Mouse (Mus musculus) 3T3-L1 (cell line): ENCODE measurements around the gene Cdk1.
"Not testable (repeated sequence)": the region's sequence is repeated elsewhere in the genome, so short reads cannot be mapped to it uniquely, and the experiment has no call there.

Experiments
- DNase-seq: peaks from one replicate; pipeline ENCODE4 v3.0.0-alpha.2; 2015; ENCODE audit warnings: low read depth, low spot score

The Cdk1 gene

DNA sequence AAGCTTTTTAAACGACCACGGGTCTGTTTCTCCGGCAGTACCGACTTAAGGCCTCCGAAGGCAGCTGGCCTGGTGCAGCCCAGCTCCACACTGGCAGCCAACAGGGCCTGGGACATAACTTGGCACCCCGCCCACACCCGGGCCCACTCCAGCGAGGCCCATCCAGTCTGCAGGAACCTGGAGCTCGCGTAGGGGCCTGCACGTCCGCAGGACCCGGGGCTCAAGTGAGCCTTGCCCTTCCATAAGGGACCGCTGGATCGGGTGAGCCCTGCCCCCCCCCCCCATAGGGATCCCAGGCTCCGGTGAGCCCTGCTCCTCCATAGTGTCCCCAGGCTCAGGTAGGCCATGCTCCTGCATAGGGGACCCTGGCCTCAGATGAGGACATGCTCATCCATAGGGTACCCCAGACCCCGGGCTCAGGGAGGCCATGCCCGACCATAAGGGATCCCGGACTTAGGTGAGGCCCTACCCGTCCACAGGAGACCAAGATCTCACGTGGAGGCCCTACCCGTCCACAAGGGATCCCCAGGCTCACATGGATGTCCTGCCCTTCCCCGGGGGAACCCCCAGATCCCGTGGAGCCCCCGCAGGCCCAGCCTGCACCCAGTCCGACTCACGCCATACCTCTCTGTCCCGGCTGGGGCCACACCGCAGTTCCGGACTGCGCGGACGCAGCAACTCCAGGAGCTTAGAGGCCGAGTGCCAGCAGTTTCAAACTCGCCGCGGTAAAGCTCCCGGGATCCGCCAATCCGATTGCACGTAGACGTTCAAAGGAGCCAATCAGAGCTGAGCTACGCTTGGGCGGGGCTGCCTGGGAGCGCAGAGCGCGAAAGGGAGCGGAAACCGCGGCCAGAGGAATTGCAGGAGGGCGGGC, at the start of gene Cdk1:
TSS of gene Cdk1 (minus strand) at position 727 of the 874 bp plus-strand sequence.
- DNase-seq, result peak; percentile 97

DNA sequence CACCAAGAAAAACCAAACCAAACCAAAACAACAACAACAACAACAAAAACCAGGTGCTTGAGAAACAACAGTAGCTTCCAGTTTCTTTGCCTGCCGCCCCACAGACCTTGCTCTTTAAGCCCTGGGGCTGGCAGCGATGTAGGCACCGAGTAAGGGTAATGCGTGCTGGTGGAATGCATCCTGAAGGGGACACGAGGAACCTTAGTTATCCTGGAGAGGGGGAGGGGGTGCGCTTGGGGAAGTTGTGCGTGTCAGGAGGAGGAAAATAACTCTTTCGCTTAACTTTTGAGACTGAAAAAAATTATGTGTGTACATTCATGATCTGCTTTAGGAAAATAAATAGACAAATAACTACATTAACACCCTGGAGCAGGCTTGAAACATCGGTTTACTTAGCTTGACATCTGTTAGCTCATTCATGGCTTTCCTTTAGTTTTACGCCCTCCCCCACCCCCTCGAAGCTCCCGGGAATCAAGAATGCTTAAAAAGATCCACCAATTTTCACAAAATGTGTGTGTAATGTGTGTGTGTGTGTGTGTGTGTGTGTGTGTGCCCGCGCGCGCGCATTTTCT, 47.2 kb upstream of the Cdk1 start:
- no peak for DNase-seq

DNA sequence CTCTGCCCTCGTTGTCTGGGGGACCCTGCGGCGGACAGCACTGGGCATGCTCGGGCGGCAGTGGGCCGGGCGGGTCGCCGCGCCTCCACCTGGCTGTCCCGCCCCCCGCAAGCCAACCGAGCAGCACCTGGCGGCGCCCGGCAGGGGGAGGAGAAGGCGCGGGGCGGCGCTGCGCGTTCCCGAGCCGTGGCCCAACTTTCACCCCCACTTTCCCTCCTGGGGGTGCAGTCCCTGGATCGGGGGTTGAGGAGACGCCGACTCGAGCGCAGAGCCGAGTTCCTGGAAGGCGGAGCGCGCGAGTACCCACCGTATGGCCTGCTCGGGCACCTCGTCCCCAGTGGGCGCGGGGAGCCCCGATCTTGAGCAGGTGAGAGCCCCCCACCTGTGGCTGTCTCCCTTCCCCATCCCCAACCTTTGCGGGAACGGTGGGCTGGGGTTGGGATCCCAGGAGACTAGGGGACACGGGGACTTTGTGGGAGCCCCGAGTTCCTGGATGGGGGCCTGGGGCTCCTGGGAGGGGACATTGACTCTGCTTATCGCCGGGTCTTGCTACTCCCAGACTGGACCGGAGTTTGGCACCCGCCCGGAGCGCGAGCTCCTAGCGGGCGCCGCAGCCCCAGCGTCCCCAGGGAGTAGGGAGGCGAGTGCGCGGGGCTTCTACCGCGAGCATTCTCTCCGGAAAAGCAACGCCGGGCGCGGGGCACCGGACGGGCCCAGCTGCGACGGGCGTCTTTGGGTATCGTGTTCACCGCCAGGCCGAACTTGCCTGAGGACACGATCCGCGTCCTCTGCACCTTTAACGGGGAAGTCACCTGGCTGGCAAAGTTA, 46.2 kb upstream of the Cdk1 start, which contains the start of gene Ank3:
TSS of gene Ank3 (plus strand) at position 11 of the 828 bp plus-strand sequence.
- DNase-seq, result no peak

DNA sequence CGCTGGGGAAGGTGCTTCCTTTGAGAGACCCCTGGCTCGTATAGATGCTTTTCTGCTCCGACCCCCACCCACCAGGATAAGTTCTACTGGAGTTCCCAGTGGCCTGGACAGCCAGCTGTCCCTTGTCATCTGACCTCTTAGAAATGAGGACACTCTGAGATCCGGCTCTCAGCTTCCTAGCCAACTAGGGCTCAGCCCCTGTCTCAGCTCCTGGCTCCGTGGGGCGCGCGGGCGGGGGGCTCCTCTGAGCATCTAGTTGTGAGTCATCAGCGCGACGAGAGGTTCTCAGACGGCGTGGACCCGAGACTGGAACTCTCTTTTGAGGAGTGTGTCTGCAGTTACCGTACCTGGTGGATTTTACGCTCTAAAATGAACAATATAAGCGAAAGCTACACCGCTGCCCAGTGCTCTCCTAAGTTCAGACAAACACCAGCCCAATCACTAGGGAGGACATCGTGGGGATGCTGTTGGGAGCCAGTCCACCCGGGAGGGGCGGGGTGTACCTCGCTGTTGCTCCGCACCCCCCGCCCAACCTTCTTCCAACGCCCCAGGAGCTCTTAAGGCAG, 45.5 kb upstream of the Cdk1 start:
- no peak for DNase-seq

DNA sequence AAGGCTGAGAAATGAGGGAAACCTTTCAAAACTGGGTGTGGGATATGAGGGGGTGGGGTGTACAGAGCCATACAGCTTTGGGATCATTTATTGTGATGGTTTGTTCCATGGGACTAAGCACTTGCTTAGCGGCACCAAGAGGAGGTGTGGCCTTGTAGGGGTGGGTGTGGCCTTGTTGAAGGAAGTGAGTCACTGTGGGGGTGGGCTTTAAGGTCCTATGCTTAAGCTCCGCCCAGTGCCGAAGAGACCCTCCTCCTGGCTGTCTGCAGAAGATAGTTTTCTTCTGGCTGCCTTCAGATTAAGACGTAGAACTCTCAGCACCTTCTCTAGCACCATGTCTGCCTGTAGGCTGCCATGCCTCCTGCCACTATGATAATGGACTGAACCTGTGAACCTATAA, 36.8 kb upstream of the Cdk1 start:
- DNase-seq, result no peak

DNA sequence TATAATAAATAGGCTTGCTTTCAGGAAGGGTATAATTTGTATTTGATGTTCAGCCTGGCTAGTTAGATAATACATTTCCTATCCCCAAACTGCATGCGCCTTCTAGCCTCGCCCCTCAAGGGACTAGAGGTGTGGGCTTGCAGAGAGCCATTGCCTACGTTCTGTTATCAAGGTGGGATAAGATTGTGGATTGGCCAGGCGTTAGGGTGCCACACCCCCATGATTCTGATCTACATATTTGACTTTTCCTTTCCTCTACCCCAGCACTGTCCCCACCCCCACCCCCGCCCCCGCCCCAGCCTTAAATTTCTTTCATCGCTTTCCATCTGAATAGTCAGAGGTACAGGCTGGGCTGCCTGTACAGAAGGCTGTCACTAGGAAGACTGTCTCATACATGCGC, 34.0 kb upstream of the Cdk1 start:
- DNase-seq, result no peak

DNA sequence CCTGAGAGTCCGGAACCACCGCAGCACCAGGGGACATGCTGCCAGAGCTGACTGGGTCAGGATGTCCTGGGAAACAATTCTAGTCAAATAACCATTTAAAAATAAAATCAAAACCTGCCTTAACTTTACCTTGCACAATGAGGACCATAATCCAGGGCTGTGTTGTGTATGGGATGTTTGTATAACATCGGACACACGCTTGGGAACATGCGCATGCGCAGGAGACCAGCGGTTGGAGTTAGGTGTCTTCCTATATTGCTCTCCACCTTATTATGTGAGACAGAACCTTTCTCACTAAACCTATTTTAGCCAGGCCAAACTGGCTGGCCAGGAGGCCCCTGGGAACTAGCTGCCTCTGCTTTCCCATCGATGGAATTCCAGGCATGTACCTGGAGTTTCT, 32.4 kb upstream of the Cdk1 start:
- no peak for DNase-seq

DNA sequence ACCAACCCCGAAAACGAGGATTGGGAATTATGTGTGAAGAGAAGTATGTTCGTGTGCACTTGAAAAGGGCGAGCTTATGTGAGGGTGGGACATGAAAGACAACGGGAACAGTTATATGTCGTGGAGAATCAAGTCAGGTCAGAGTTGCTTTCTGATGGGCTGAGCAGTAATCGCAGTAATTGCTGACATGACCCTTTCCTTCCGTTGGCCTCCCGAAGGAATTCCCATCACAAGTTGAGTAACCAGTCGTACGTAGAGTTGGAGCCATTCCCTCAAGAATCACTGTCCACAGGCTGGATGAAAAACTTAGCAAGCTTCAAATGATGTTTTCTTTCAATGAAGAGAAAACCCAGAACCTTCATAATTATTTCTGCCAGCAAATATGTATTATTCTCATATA, 31.9 kb upstream of the Cdk1 start:
- no peak for DNase-seq

DNA sequence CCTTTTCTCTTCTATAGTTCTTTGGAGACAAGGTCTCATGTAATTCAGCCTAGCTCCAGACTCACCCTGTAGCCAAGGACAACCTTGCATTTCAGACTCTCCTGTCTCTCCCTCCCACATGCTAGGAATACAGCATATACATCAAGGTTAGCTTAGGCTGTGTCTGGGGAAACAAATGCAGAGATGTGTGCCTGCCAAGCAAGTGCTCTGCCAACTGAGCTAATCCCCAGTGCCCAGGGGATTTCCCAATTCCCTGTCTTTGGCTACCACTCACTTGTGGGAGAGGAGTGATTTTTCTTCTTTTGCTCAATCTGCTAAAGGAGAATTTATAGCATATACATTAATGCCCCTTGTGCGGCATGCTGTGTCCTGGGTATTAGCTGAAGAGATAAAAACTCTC, 30.4 kb upstream of the Cdk1 start:
- DNase-seq, result peak; percentile 14

DNA sequence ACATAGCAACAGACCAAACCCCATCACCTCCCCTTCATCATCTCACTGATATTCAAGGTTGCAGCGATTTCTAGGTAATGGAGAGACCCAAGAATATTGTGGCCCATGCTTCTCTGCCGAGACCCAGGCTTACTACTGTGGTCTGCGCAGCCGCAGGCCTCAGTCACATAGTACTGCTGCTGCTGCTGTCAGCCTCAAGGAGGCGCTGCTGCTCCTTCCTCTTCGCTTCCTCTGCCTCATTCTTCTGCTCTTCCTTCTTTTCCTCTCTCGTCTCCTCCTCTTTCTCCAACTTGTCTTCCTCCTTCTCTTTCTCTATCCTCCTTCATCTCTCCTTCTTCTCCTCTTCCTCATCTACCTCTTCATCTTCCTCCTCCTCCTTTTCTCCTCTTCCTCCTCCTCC, 22.4 kb upstream of the Cdk1 start:
- DNase-seq, result no peak

DNA sequence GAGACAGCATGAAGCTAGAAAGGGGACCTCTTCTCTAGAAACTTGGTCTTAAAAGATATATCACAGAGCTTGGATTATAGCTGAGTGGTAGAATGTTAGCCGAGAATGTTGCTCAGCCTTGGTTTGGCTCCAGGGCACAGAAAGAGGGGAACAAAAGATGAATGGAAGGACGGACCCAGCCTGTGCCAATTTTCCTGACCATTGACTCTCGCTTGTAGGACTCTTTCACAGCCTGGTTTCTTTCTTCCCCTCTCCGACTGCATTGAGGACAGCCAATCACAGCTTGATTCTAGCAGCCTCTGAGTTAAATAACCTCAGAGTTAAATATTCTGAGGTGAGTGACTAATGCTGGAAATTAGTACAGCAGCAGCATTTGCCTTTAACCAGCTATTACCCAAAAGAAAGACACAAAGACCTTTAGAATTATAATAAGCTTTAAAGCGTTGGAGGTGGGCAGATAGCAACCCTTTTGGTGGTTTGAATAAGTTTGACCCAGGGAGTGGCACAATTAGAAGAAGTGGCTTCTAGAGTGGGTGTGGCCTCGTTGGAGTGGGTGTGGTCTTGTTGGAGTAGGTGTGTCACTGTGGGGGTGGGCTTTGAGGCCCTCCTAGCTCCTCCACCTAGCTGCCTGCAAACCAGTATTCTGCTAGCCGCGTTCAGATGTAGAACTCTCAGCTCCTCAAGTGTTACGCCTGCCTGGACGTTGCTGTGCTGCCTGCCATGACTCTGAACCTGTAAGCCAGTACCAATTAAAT, 21.2 kb upstream of the Cdk1 start:
- DNase-seq, result no peak

DNA sequence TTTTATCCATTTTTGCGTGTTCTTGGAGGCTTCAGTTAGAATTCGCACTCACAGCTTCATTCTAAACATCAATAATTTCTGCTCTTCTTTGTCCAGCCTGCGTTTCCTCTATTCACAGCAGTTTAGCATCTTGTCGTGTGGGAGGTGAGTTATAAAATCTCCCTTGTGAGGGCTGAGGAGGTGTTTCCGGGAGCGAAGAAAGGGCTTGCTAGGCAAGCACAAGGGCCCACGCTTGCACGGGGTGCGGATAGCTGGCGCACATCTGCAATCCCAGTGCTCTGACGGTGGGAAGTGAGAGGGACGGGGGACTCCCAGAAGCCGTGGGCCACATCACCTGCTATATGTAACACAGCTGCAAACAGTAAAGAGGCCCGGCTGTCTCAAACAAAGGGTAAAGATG, 19.3 kb upstream of the Cdk1 start:
- DNase-seq, result no peak

DNA sequence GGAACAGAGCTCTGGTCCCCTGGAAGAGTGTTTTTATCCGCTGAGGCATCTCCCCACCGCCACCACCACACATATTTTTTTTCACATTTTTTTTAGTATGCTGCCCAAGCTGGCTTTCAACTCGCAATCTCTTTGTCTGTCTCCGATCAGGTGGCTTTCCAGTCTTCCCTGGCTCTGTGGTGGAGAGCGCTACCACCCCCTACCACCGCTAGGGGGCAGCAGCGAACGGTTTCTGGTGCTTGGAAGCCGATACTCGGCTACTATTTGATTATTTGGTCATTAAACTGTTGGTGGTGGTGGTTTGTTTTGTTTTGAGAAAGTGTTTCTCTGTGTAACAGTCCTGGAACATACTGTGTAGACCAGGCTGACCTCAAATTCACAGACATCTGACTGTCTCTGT, 18.7 kb upstream of the Cdk1 start:
- DNase-seq, result peak; percentile 25

DNA sequence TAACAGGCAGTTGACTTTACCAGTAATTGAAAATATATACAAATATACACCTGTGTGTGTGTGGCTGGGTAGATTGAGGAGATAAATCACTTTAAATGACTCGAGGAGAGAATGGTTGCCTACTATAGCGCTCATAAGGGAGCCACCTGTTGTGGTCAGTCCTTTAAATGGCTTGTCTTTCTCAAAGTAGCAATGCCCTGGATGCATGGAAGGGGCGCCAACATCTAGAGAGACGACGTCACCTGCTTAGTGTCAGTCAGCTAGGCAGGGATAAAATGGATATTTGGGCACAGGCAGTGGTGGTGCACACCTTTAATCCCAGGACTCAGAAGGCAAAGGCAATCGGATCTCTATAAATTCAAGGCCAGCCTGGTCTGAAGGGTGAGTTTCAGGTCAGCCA, 16.6 kb upstream of the Cdk1 start:
- no peak for DNase-seq

DNA sequence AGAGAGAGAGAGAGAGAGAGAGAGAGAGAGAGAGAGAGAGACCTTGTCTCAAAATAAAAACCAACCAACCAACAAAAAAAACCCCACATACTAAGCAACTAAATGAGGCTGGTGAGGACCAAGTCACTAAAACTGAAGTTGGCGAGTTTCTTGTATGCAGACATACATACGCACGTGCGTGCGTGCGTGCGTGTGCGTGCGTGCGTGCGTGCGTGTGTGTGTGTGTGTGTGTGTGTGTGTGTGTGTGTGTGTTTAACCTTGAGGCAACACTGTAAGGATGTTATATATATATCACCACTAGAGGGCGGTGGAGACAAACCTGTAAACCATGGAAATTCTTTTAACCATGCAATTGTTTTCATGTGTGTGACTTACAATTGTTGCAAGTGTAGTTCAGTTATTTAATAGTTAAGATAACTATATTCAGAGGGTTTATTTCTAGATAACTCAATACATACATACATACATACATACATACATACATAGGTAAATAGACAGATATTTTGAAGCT, 14.2 kb upstream of the Cdk1 start:
- peak; percentile 58 for DNase-seq

DNA sequence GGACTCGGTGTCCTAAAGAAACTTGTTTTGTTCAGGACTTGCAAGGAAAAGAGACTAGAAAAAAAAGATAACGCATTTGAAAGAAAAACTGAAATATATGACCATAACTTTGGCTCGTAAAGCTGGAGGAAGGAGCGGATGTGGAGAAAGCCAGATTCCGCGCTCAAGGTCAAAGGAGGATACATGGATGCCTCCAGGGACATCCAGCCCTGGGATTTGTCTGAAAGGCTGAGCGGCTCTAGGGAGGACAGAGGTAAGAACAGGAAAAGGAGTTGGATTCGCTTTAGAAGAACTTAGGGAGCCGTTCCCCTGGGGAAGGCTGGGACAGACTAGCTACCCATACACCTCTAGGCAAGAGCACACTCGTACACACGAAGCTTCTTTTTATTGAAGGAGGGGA, 13.5 kb upstream of the Cdk1 start:
- no peak for DNase-seq

DNA sequence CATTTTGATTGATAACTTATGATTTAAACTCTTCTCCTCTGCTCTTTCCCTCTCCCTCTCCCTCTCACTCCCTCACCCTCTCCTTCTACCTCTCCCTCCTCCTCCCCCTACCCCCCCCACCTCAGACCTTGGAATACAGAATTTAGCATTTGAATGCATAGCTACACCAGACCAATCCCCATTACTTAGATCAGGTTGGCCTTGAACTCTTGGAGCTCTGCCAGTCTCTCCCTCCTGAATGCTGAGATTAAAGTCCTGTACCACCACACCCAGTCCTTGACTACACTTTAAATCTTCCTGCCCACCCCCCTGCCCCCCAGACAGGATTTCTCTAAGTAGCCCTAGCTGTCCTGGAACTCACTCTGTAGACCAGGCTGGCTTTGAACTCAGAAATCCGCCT, 6.9 kb upstream of the Cdk1 start:
- DNase-seq, result no peak

DNA sequence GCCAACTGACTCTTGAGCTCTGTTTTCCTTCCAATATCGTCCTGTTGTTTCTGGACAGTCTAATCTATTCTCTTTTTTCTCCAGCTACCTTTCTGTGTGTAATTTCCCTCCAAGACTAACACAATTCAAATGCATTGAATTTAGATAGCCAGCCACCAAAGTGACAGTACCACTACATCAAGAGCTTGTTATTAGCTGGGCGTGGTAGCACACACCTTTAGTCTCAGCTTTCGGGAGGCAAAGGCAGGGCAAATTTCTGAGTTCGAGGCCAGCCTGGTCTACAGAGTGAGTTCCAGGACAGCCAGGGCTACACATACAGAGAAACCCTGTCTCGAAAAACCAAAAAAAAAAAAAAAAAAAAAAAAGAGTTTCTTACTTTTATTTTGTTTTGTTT, 345 bp upstream of the Cdk1 start:
- not testable (repeated sequence) for DNase-seq

DNA sequence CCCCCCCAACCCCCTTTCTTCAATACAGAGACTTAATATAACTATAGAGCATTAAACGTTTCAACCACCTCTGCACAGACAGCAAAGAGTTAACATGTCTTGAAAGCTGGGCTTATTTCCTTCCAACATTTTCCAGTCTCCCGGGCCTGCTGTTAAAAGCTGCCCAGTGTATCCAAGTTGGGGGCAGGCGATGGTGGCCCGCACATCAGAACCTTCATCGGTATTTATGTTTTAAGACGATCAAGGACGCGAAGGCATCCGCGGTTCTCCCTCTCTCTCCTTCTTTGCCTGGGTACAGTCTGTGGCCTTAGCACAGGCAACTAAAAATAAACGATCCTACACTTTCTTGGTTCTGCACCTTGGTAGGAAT, 911 bp downstream of the Cdk1 start:
- no peak for DNase-seq

DNA sequence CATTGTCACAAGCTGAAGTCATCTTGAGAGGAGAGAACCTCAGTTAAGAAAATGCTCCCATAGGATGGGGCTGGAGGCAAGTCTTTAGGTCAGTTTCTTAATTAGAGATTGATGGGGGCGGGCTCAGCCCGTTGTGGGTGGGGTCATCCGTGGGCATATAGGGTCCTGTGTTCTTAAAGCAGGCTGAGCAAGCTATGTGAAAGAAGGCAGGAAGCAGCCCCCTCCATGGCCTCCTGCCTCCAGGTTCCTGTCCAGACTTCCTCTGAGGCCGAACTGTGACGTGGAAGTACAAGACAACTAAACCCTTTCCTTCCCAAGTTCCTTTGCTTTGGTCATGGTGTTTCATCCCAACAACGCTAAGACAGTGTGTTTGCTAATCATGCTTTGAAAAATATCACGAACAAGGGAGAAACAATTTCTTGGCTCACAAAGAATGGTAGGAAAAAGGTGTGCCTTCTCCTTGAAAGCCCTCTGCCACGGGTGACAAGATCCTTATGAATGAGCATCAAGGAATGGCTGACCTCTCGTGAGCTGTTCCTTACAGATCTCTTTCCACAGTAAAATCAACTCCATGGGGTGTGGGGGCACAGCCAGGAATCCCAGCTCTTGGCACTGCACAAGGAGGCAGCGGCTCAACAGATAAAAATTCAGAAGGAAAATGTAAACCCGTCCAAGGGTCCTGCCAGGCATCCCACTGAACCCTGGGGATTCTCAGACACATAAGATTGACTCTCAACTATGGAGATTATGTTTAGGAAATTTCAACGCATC, 1.5 kb downstream of the Cdk1 start:
- DNase-seq, result peak; percentile 61
